Mouse (Mus musculus): ENCODE results near the gene Krt36. TPM values are rescaled to one million over a fixed set of nuclear protein-coding genes. Genes with fewer than 3 reads are reported as not detected.

Krt36 gene
- polyA plus RNA-seq (2015; fragmentation: Illumina TruSeq; extraction: RNeasy Lipid Tissue Mini Kit (QIAGEN cat#74804); ENCODE audit: low read depth, low replicate concordance), result not detected

GRCm38 (mm10) chr11:100105576-100106122 lies at the start of gene Krt36:
Krt36 (minus strand) TSS chr11:100105626.

DNA sequence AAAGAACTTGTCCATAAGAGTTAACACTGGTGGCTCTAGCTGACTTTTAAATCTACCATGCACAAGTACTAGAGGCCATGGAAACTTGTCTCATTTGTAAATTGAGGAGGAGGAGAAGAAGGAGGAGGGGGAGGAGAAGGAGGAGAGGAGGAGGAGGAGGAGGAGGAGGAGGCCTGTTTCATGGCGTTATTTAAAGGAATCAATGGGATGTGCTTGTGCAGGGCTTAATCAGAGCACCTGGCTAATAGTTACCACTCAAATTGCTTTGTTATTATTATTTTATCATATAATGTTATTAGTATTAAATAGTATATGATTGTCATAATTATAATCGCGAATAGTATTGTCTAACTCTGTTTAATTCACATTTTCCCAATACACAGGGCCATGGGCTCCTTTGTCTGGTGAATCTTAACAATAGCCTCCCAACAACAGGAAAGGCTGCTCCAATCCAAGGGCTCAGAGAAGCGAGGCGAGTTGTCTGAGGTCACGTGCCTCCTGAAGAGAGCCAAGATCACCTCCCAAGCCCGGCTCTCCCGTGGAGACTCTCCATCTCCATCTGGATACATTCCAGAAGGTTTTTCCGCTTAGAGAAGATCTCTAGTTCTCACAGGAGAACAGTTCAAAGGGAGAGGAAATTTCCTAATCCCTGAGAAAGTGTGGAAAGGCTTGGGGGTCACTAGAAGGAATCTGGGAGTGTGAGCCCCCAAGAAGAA lies 43.3 kb upstream of the Krt36 start, which contains the start of gene Krt19:
Gene Krt19, minus strand, starts transcription at position 51 of the 716 bp plus-strand sequence.

GRCm38 (mm10) chr11:100135731-100136130 lies 30.3 kb upstream of the Krt36 start, which contains the start of gene Krt15:
Krt15 (minus strand) TSS chr11:100135928.

GRCm38 (mm10) chr11:100121466-100121865 lies 16.0 kb upstream of the Krt36 start, which contains the start of gene Krt13:
Krt13 (minus strand) TSS chr11:100121566.

DNA sequence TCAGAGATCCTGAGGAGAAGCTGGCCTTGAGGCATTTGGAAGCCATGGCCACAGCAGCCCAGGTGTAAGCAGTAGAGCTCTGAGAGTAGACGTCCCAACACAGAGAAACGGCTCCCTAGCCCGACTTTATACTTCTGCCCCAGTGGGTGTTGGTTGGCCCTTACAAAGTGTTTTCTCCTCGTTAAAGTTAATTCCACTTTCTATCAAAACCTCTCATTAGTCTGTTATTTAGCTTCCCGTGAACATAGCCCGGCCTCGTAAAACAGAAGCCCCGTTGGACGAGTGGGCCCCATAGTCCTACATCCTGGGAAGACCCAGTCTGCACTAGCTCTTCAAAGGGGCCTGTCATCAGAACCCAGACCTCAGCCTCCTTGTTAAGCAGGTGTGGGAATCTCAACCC lies 9.3 kb downstream of the Krt36 start, which contains the start of gene Krt35:
Gene Krt35, minus strand, starts transcription at position 101 of the 400 bp plus-strand sequence.

DNA sequence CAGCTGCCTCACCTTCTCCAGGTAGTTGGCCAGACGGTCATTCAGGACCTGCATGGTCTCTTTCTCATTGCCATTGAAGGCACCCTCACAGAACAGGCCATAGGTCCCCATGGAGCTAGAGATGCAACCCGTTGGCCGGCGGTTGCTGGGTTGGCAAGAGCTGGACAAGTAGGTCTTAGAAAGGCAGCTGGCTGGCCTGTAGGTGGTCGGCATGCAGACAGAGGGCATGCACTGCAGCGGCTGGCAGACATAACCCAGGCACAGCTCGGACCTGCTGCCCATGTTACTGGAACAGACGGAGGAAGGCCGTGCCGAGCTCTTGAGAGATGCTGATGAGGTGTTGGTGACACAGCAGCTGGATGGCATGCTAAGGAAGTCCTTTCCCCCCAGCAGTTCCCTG lies 17.6 kb downstream of the Krt36 start, which contains the start of gene Krt32:
Gene Krt32, minus strand, starts transcription at position 366 of the 400 bp plus-strand sequence.

Other genes with a start within 250 kb of the Krt36 start
- gene Gm11568, start 247.7 kb downstream of the Krt36 start, polyA plus RNA-seq (2015; fragmentation: Illumina TruSeq; extraction: RNeasy Lipid Tissue Mini Kit (QIAGEN cat#74804); ENCODE audit: low read depth, low replicate concordance), result not detected
- gene Gm11559, start 241.2 kb downstream of the Krt36 start, polyA plus RNA-seq (2015; fragmentation: Illumina TruSeq; extraction: RNeasy Lipid Tissue Mini Kit (QIAGEN cat#74804); ENCODE audit: low read depth, low replicate concordance), result not detected
- gene Krtap9-1, start 232.2 kb downstream of the Krt36 start, polyA plus RNA-seq (2015; fragmentation: Illumina TruSeq; extraction: RNeasy Lipid Tissue Mini Kit (QIAGEN cat#74804); ENCODE audit: low read depth, low replicate concordance), result not detected
- gene Gm11567, start 226.4 kb downstream of the Krt36 start, polyA plus RNA-seq (2015; fragmentation: Illumina TruSeq; extraction: RNeasy Lipid Tissue Mini Kit (QIAGEN cat#74804); ENCODE audit: low read depth, low replicate concordance), result not detected
- not detected for gene Krtap31-1, start 197.7 kb downstream of the Krt36 start, polyA plus RNA-seq (2015; fragmentation: Illumina TruSeq; extraction: RNeasy Lipid Tissue Mini Kit (QIAGEN cat#74804); ENCODE audit: low read depth, low replicate concordance)
- not detected for gene Gm11565, start 190.9 kb downstream of the Krt36 start, polyA plus RNA-seq (2015; fragmentation: Illumina TruSeq; extraction: RNeasy Lipid Tissue Mini Kit (QIAGEN cat#74804); ENCODE audit: low read depth, low replicate concordance)
- gene Krtap31-2, start 169.3 kb downstream of the Krt36 start, polyA plus RNA-seq (2015; fragmentation: Illumina TruSeq; extraction: RNeasy Lipid Tissue Mini Kit (QIAGEN cat#74804); ENCODE audit: low read depth, low replicate concordance), result not detected
- not detected for gene Krtap9-5, start 157.2 kb downstream of the Krt36 start, polyA plus RNA-seq (2015; fragmentation: Illumina TruSeq; extraction: RNeasy Lipid Tissue Mini Kit (QIAGEN cat#74804); ENCODE audit: low read depth, low replicate concordance)
- not detected for gene Krtap29-1, start 126.6 kb downstream of the Krt36 start, polyA plus RNA-seq (2015; fragmentation: Illumina TruSeq; extraction: RNeasy Lipid Tissue Mini Kit (QIAGEN cat#74804); ENCODE audit: low read depth, low replicate concordance)
- gene Krtap16-1, start 119.0 kb downstream of the Krt36 start, polyA plus RNA-seq (2015; fragmentation: Illumina TruSeq; extraction: RNeasy Lipid Tissue Mini Kit (QIAGEN cat#74804); ENCODE audit: low read depth, low replicate concordance), result not detected
- not detected for gene Krtap17-1, start 111.6 kb downstream of the Krt36 start, polyA plus RNA-seq (2015; fragmentation: Illumina TruSeq; extraction: RNeasy Lipid Tissue Mini Kit (QIAGEN cat#74804); ENCODE audit: low read depth, low replicate concordance)
- gene Krt33a, start 89.4 kb downstream of the Krt36 start, polyA plus RNA-seq (2015; fragmentation: Illumina TruSeq; extraction: RNeasy Lipid Tissue Mini Kit (QIAGEN cat#74804); ENCODE audit: low read depth, low replicate concordance), result not detected
- gene Krt33b, start 75.8 kb downstream of the Krt36 start, polyA plus RNA-seq (2015; fragmentation: Illumina TruSeq; extraction: RNeasy Lipid Tissue Mini Kit (QIAGEN cat#74804); ENCODE audit: low read depth, low replicate concordance), result not detected
- gene Krt34, start 64.1 kb downstream of the Krt36 start, polyA plus RNA-seq (2015; fragmentation: Illumina TruSeq; extraction: RNeasy Lipid Tissue Mini Kit (QIAGEN cat#74804); ENCODE audit: low read depth, low replicate concordance), result not detected
- not detected for gene Krt31, start 55.1 kb downstream of the Krt36 start, polyA plus RNA-seq (2015; fragmentation: Illumina TruSeq; extraction: RNeasy Lipid Tissue Mini Kit (QIAGEN cat#74804); ENCODE audit: low read depth, low replicate concordance)
- not detected for gene Krt32, start 17.4 kb downstream of the Krt36 start, polyA plus RNA-seq (2015; fragmentation: Illumina TruSeq; extraction: RNeasy Lipid Tissue Mini Kit (QIAGEN cat#74804); ENCODE audit: low read depth, low replicate concordance)
- gene Krt35, start 9.4 kb downstream of the Krt36 start, polyA plus RNA-seq (2015; fragmentation: Illumina TruSeq; extraction: RNeasy Lipid Tissue Mini Kit (QIAGEN cat#74804); ENCODE audit: low read depth, low replicate concordance), result not detected
- not detected for gene Krt13, start 15.9 kb upstream of the Krt36 start, polyA plus RNA-seq (2015; fragmentation: Illumina TruSeq; extraction: RNeasy Lipid Tissue Mini Kit (QIAGEN cat#74804); ENCODE audit: low read depth, low replicate concordance)
- 0.94 TPM for gene Krt15, start 30.3 kb upstream of the Krt36 start, polyA plus RNA-seq (2015; fragmentation: Illumina TruSeq; extraction: RNeasy Lipid Tissue Mini Kit (QIAGEN cat#74804); ENCODE audit: low read depth, low replicate concordance)
- not detected for gene Krt19, start 43.0 kb upstream of the Krt36 start, polyA plus RNA-seq (2015; fragmentation: Illumina TruSeq; extraction: RNeasy Lipid Tissue Mini Kit (QIAGEN cat#74804); ENCODE audit: low read depth, low replicate concordance)
- 6.8 TPM for gene Krt9, start 87.6 kb upstream of the Krt36 start, polyA plus RNA-seq (2015; fragmentation: Illumina TruSeq; extraction: RNeasy Lipid Tissue Mini Kit (QIAGEN cat#74804); ENCODE audit: low read depth, low replicate concordance)
- gene Krt14, start 101.9 kb upstream of the Krt36 start, polyA plus RNA-seq (2015; fragmentation: Illumina TruSeq; extraction: RNeasy Lipid Tissue Mini Kit (QIAGEN cat#74804); ENCODE audit: low read depth, low replicate concordance), result not detected
- gene Krt16, start 143.3 kb upstream of the Krt36 start, polyA plus RNA-seq (2015; fragmentation: Illumina TruSeq; extraction: RNeasy Lipid Tissue Mini Kit (QIAGEN cat#74804); ENCODE audit: low read depth, low replicate concordance), result not detected
- not detected for gene Krt17, start 155.4 kb upstream of the Krt36 start, polyA plus RNA-seq (2015; fragmentation: Illumina TruSeq; extraction: RNeasy Lipid Tissue Mini Kit (QIAGEN cat#74804); ENCODE audit: low read depth, low replicate concordance)
- not detected for gene Krt42, start 164.2 kb upstream of the Krt36 start, polyA plus RNA-seq (2015; fragmentation: Illumina TruSeq; extraction: RNeasy Lipid Tissue Mini Kit (QIAGEN cat#74804); ENCODE audit: low read depth, low replicate concordance)
- 796 TPM for gene Eif1, start 214.3 kb upstream of the Krt36 start, polyA plus RNA-seq (2015; fragmentation: Illumina TruSeq; extraction: RNeasy Lipid Tissue Mini Kit (QIAGEN cat#74804); ENCODE audit: low read depth, low replicate concordance)
- gene Gast, start 228.8 kb upstream of the Krt36 start, polyA plus RNA-seq (2015; fragmentation: Illumina TruSeq; extraction: RNeasy Lipid Tissue Mini Kit (QIAGEN cat#74804); ENCODE audit: low read depth, low replicate concordance), result not detected

All from brain, adult 10 weeks (tissue).